Mouse (Mus musculus) heart, adult 2 months (tissue): ENCODE measurements around the gene Fbxw10. TPM values are rescaled to one million over a fixed set of nuclear protein-coding genes. Genes with fewer than 3 reads are reported as not detected.

ENCODE experiments used
- DNase-seq, 2 experiments: peaks; one replicate each; pipeline ENCODE4 v3.0.0; 2021
- H3K27ac ChIP-seq: fragments of 200-600 bp; 2 replicates; pipeline ENCODE4 v1.8.1; 2022
- H3K27me3 ChIP-seq: fragments of 200-500 bp; 2 replicates; pipeline ENCODE4 v1.6.1; 2012; ENCODE audit warnings: mild to moderate bottlenecking, low read length, inconsistent platforms, mixed read lengths; ENCODE audit not compliant: control insufficient read depth, insufficient read depth
- H3K36me3 ChIP-seq: fragments of 200-500 bp; 2 replicates; pipeline ENCODE4 v1.6.1; 2012; ENCODE audit warnings: low read length, inconsistent platforms; ENCODE audit not compliant: control insufficient read depth, insufficient read depth
- H3K4me1 ChIP-seq: fragments of 200-500 bp; 2 replicates; pipeline ENCODE4 v1.6.1; 2011; ENCODE audit warnings: low read length; ENCODE audit not compliant: control insufficient read depth, insufficient read depth
- H3K4me3 ChIP-seq: fragments of 200-600 bp; 2 replicates; pipeline ENCODE4 v1.8.1; 2022
- H3K79me2 ChIP-seq: fragments of 200-500 bp; replicated peaks from 2 replicates; pipeline ENCODE4 v1.6.1; 2012; ENCODE audit warnings: mild to moderate bottlenecking, inconsistent platforms, low read length, moderate library complexity, mixed read lengths; ENCODE audit not compliant: control insufficient read depth, insufficient read depth
- H3K9ac ChIP-seq: fragments of 200-500 bp; 2 replicates; pipeline ENCODE4 v1.6.1; 2012; ENCODE audit warnings: low read depth, mild to moderate bottlenecking, control low read depth, inconsistent platforms, low read length, mixed read lengths
- CTCF ChIP-seq: fragments of 200-600 bp; IDR thresholded peaks from 2 replicates; pipeline ENCODE4 v1.8.1; 2022; ENCODE audit warnings: antibody characterized with exemption, mild to moderate bottlenecking, moderate library complexity
- EP300 ChIP-seq: fragments of 200-500 bp; IDR thresholded peaks from 2 replicates; pipeline ENCODE4 v1.6.1; 2011; ENCODE audit warnings: low read depth, low read length, control low read depth; ENCODE audit not compliant: insufficient read depth
- POLR2A ChIP-seq: fragments of 200-500 bp; IDR thresholded peaks from 2 replicates; pipeline ENCODE4 v1.6.1; 2011; ENCODE audit warnings: mild to moderate bottlenecking, low read depth, low read length, control low read depth; ENCODE audit not compliant: insufficient read depth
- WGBS: fragments of 180-500 bp; shearing (Covaris S2); methylation state at CpG from one replicate; pipeline ENCODE4 v1.1.7; 2018; 5-methylcytosine and 5-hydroxymethylcytosine counted together
- intact Hi-C: fragments of 180-260 bp; cut with DNase I; formaldehyde crosslinking; loops from one replicate; pipeline ENCODE4 v1.15.1; 2025
- polyA plus RNA-seq: library from polyadenylated mRNA; depleted of rRNA; stranded (reverse); fragments of >200 nt; gene quantifications from 2 replicates; pipeline ENCODE4 v1.2.3, GENCODE M21; 2012
- total RNA-seq, 2 experiments: library from RNA; stranded (reverse); gene quantifications; 2 replicates each; pipeline ENCODE4 v1.2.3; 2021

Fbxw10 gene
- total and polyA plus RNA-seq, 3 experiments, result 0.16 to 0.34 (median 0.29) TPM

DNA sequence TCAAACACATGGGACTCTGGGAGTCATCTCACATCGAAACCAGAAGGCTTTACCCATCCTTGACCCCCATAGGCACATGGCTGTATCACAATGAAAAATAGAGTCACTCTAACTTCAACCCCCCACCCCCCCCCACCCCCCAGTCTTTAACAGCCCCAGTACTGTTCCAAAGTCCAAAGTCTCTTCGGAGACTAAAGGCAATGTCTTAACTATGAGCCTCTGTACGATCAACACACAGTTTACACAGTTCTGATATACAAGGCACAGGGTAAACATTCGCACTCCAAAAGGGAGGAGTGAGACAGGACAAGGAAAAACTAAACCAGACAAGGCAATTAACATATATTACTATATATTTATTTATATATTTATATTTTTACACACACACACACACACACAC, 19.7 kb upstream of the Fbxw10 start:
- Histone ChIP-seq H3K9ac (no peak overlapping the region), H3K4me1 (peaks cover 7% of the 10 kb centered on the region), H3K36me3 (no peaks in the 10 kb centered on the region), H3K4me3 (no peak overlapping the region), H3K27ac (no peak overlapping the region), H3K27me3 (no peaks in the 10 kb centered on the region), H3K79me2 (peaks cover 2% of the 10 kb centered on the region; the same call in 1 of the 2 replicates)
- intact Hi-C loops, result no loop called here
- DNase-seq, result no peak
- TF ChIP-seq CTCF (no peak), EP300 (no peak), POLR2A (no peak)
- 96% methylated on average over 4 of the region's 4 CpGs for WGBS

GRCm38 (mm10) chr11:62827911-62828310, 19.0 kb upstream of the Fbxw10 start:
- Histone ChIP-seq H3K79me2 (peaks cover 2% of the 10 kb centered on the region; the same call in 1 of the 2 replicates), H3K4me3 (no peak overlapping the region), H3K36me3 (no peaks in the 10 kb centered on the region), H3K27ac (no peak overlapping the region), H3K9ac (no peak overlapping the region), H3K4me1 (peaks cover 5% of the 10 kb centered on the region), H3K27me3 (no peaks in the 10 kb centered on the region)
- TF ChIP-seq CTCF (no peak), EP300 (no peak), POLR2A (no peak)
- intact Hi-C loops, result no loop called here
- WGBS, result 76% methylated on average over 3 of the region's 3 CpGs
- no peak for DNase-seq

DNA sequence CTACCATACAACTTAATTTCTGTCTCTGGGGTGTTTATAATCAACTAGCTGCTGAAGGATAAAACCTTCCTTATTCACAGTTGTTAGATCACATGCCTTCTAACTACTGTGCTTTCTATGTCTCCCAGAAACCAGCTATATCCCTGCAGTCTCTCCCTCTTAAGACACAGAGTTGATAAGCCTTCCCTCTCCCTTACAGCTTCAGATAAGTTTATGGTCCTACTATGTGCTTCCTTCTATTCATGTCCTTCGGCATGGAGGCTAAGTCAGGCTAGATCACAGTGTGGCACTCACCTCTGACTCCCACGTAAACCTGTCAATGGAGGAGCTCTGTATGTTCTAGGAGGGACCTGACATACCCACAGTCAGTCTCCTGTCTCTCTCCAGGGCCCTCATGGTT, 16.5 kb upstream of the Fbxw10 start:
- Histone ChIP-seq H3K36me3 (no peaks in the 10 kb centered on the region), H3K27me3 (no peaks in the 10 kb centered on the region), H3K27ac (no peak overlapping the region), H3K4me1 (peaks cover 4% of the 10 kb centered on the region), H3K9ac (no peak overlapping the region), H3K4me3 (no peak overlapping the region), H3K79me2 (no peaks in the 10 kb centered on the region; the same call in 1 of the 2 replicates)
- intact Hi-C loops, result no loop called here
- no peak for TF ChIP-seq EP300
- no peak for TF ChIP-seq CTCF
- TF ChIP-seq POLR2A, result no peak
- DNase-seq, result no peak
- 93% methylated on average over 2 of the region's 2 CpGs for WGBS

DNA sequence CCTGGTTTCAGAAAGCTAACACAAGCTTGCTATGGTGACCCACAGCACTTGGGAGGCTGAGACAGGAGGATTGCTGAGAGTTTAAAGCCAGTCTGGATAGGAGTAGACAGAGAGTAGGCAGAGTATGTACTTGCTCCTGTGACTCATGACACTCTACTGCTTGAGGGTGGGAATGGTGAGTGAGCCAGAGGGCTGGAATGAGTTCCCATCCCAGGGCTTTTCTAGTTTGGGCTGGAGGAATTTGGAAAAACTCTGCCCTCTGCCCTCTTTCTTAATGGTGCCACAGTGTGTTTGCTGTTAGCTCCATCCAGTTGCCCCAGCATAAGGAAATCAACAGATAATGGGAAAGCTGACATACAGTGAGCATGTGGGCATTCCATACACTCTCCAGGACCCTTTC, 15.0 kb upstream of the Fbxw10 start:
- intact Hi-C loops, result no loop called here
- Histone ChIP-seq H3K27me3 (no peaks in the 10 kb centered on the region), H3K9ac (no peak overlapping the region), H3K27ac (no peak overlapping the region), H3K4me1 (no peaks in the 10 kb centered on the region), H3K36me3 (no peaks in the 10 kb centered on the region), H3K4me3 (no peak overlapping the region), H3K79me2 (no peaks in the 10 kb centered on the region)
- TF ChIP-seq CTCF, result no peak
- no peak for TF ChIP-seq POLR2A
- TF ChIP-seq EP300, result no peak
- no peak for DNase-seq

DNA sequence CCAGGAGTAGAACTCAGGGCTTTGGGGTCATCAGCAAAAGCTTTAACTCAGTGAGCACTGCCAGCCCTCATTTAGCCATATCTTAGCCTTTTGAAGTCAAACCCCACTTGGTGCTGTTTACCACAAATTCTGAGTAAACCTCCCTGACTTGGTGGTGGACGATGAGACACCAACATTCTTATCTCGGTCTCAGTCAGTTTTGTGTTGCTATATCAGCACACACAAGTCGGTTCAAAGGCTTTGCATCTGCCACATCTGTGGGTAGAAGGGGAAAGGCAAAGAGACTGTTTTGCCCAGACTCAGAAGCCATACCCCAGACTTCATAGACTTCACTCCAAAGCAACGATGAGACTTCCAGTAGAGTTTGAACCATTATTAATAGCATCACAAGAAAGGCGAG, 2.3 kb upstream of the Fbxw10 start:
- no peaks in the 10 kb centered on the region for H3K36me3 ChIP-seq
- H3K9ac ChIP-seq, result no peak overlapping the region
- H3K27me3 ChIP-seq, result no peaks in the 10 kb centered on the region
- no peak overlapping the region for H3K27ac ChIP-seq
- H3K79me2 ChIP-seq, result no peaks in the 10 kb centered on the region
- H3K4me3 ChIP-seq, result no peak overlapping the region
- WGBS, result 76% methylated on average over 5 of the region's 5 CpGs
- no peak for DNase-seq
- H3K4me1 ChIP-seq, result no peaks in the 10 kb centered on the region; the same call in 1 of the 2 replicates
- TF ChIP-seq POLR2A (no peak), CTCF (no peak), EP300 (no peak)
- intact Hi-C loops, result no loop called here

DNA sequence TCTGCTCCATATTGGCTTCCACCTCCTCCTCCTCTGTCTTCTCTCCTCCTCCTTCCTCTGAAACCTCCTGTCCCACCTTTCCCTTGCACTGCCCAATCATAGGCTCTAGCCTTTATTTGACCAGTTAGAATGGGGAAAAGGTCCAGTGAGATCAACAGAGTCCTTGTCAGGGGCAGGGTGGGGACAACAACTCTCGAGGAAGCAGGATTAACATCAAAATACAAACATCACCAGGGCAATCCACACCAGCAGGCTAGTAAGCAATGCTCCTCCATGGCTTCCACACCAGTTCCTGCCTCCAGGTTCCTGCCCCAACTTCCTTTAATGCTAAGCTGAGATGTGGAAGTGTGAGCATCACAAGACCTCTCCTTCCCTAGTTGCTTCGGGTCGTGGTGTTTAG, 1.1 kb upstream of the Fbxw10 start:
- WGBS, result 43% methylated on average over 3 of the region's 3 CpGs
- intact Hi-C loops, result no loop called here

More for the DNA sequence above, 1.1 kb upstream of the Fbxw10 start:
- no peak overlapping the region for H3K4me3 ChIP-seq
- no peak for TF ChIP-seq POLR2A
- no peak for TF ChIP-seq EP300
- TF ChIP-seq CTCF, result no peak
- H3K36me3 ChIP-seq, result no peaks in the 10 kb centered on the region
- H3K9ac ChIP-seq, result no peak overlapping the region
- no peaks in the 10 kb centered on the region for H3K27me3 ChIP-seq
- DNase-seq, result no peak
- no peaks in the 10 kb centered on the region for H3K79me2 ChIP-seq
- H3K27ac ChIP-seq, result no peak overlapping the region
- H3K4me1 ChIP-seq, result no peaks in the 10 kb centered on the region; the same call in 1 of the 2 replicates
